Mouse (Mus musculus) kidney, postnatal 0 days (tissue): ENCODE results near the gene Enho. TPM values are rescaled to one million over a fixed set of nuclear protein-coding genes. Genes with fewer than 3 reads are reported as not detected.

ENCODE experiments used
- ATAC-seq: fragments of 200-750 bp; cut with Nextera tagmentation; replicated peaks from 2 replicates; pipeline ENCODE4 v1.8.0; 2017; ENCODE audit warnings: low read depth, moderate number of reproducible peaks, moderate TSS enrichment, moderate library complexity; ENCODE audit not compliant: low FRiP score
- DNase-seq: peaks from one replicate; pipeline ENCODE4 v3.0.0-alpha.2; 2016; ENCODE audit warnings: low spot score
- H3K27ac ChIP-seq: fragments of 300-500 bp; sonication (generic); 2 replicates; pipeline ENCODE4 v1.5.1; 2014; ENCODE audit warnings: mild to moderate bottlenecking
- H3K27me3 ChIP-seq: fragments of 300-500 bp; sonication (generic); 2 replicates; pipeline ENCODE4 v1.6.1; 2014; ENCODE audit warnings: low read length, mixed read lengths; ENCODE audit not compliant: insufficient read depth
- H3K36me3 ChIP-seq: fragments of 300-500 bp; sonication (generic); 2 replicates; pipeline ENCODE4 v1.6.1; 2014; ENCODE audit warnings: low read length, mixed read lengths; ENCODE audit not compliant: insufficient read depth
- H3K4me1 ChIP-seq: fragments of 300-500 bp; sonication (generic); replicated peaks from 2 replicates; pipeline ENCODE4 v1.6.1; 2014; ENCODE audit warnings: antibody characterized with exemption, low read length, mixed read lengths; ENCODE audit not compliant: insufficient read depth
- H3K4me2 ChIP-seq: fragments of 300-500 bp; sonication (generic); 2 replicates; pipeline ENCODE4 v1.6.1; 2014; ENCODE audit warnings: mild to moderate bottlenecking, low read length, moderate library complexity, mixed read lengths
- H3K4me3 ChIP-seq: fragments of 300-500 bp; sonication (generic); replicated peaks from 2 replicates; pipeline ENCODE4 v1.5.1; 2014; ENCODE audit warnings: low read depth, low read length
- H3K9ac ChIP-seq: fragments of 300-500 bp; sonication (generic); 2 replicates; pipeline ENCODE4 v1.6.1; 2014; ENCODE audit warnings: low read depth, low read length
- H3K9me3 ChIP-seq: fragments of 300-500 bp; sonication (generic); replicated peaks from 2 replicates; pipeline ENCODE4 v1.6.1; 2016; ENCODE audit warnings: low read length, inconsistent platforms, mixed read lengths
- CTCF ChIP-seq: IDR thresholded peaks from 2 replicates; pipeline ENCODE4 v1.5.1; 2016; ENCODE audit warnings: antibody characterized with exemption, low read depth, mild to moderate bottlenecking, moderate library complexity
- WGBS: fragments of 180-500 bp; shearing (Covaris S2); extraction: QIAGEN DNeasy Blood & Tissue Kit; methylation state at CpG from one replicate; pipeline ENCODE4 v1.1.7; 2014; 5-methylcytosine and 5-hydroxymethylcytosine counted together
- polyA plus RNA-seq: library from polyadenylated mRNA; unstranded; fragments of >200 nt; fragmentation: Nextera tagmentation; extraction: Ambion mirVana; gene quantifications from 2 replicates; pipeline ENCODE4 v1.2.1, GENCODE M21; 2015

The Enho gene
- polyA plus RNA-seq, 1 experiment from 2014 or later: 23.9 TPM

- H3K4me3 ChIP-seq: no peak overlapping the region
- no peak overlapping the region for H3K9ac ChIP-seq
- no peak overlapping the region for H3K27ac ChIP-seq
- H3K4me1 ChIP-seq: no peaks in the 10 kb centered on the region
- ATAC-seq (no peak), DNase-seq (no peak)
- TF ChIP-seq CTCF: no peak
- no peaks in the 10 kb centered on the region for H3K36me3 ChIP-seq
- WGBS: 70% methylated on average over 7 of the region's 7 CpGs
- H3K27me3 ChIP-seq: no peaks in the 10 kb centered on the region
- H3K9me3 ChIP-seq: no peaks in the 10 kb centered on the region
- H3K4me2 ChIP-seq: no peak overlapping the region
These were observed 8.5 kb upstream of the Enho start for GRCm38 (mm10) chr4:41648627-41649026.

GRCm38 (mm10) chr4:41648157-41648556, 8.0 kb upstream of the Enho start:
- WGBS: 57% methylated on average over 4 of the region's 4 CpGs
- no peaks in the 10 kb centered on the region for H3K4me1 ChIP-seq
- no peaks in the 10 kb centered on the region for H3K27me3 ChIP-seq
- TF ChIP-seq CTCF: no peak
- H3K27ac ChIP-seq: no peak overlapping the region
- no peak overlapping the region for H3K4me3 ChIP-seq
- no peaks in the 10 kb centered on the region for H3K36me3 ChIP-seq
- no peak overlapping the region for H3K9ac ChIP-seq
- DNase-seq (no peak), ATAC-seq (no peak; the same call in 1 of the 2 replicates)
- no peak overlapping the region for H3K4me2 ChIP-seq
- H3K9me3 ChIP-seq: no peaks in the 10 kb centered on the region

- WGBS: 15% methylated on average over 5 of the region's 5 CpGs
These were observed 5.4 kb upstream of the Enho start for GRCm38 (mm10) chr4:41645488-41645887.

GRCm38 (mm10) chr4:41641199-41641822, 1.2 kb upstream of the Enho start:
- no peak overlapping the region for H3K9ac ChIP-seq
- 79% methylated on average over 6 of the region's 6 CpGs for WGBS

More at GRCm38 (mm10) chr4:41645488-41645887, 5.4 kb upstream of the Enho start:
- peak; percentile 75 for DNase-seq
- no peak overlapping the region for H3K4me2 ChIP-seq
- no peak overlapping the region for H3K4me3 ChIP-seq
- no peaks in the 10 kb centered on the region for H3K9me3 ChIP-seq
- no peak overlapping the region for H3K9ac ChIP-seq
- peak; percentile 60; the same call in 1 of the 2 replicates for ATAC-seq
- peak; percentile 57; the same call in 1 of the 2 replicates for TF ChIP-seq CTCF
- H3K36me3 ChIP-seq: no peaks in the 10 kb centered on the region
- no peak overlapping the region for H3K27ac ChIP-seq
- no peaks in the 10 kb centered on the region for H3K4me1 ChIP-seq
- H3K27me3 ChIP-seq: no peaks in the 10 kb centered on the region

GRCm38 (mm10) chr4:41639214-41639841, 796 bp downstream of the Enho start:
- Histone ChIP-seq H3K27me3 (no peaks in the 10 kb centered on the region), H3K36me3 (no peaks in the 10 kb centered on the region), H3K4me3 (peak overlapping the region; percentile 61), H3K4me2 (peak overlapping the region; percentile 88), H3K9ac (peak overlapping the region; percentile 76), H3K4me1 (peaks cover 12% of the 10 kb centered on the region; the same call in 1 of the 2 replicates), H3K27ac (0 out of 2 replicates have a peak overlapping the region, but pooled peaks have one; percentile 71), H3K9me3 (no peaks in the 10 kb centered on the region)
- no peak for TF ChIP-seq CTCF
- ATAC-seq: no peak
- no peak for DNase-seq
- 16% methylated on average over 10 of the region's 10 CpGs for WGBS

More at GRCm38 (mm10) chr4:41641199-41641822, 1.2 kb upstream of the Enho start:
- Histone ChIP-seq H3K4me2 (no peak overlapping the region), H3K36me3 (no peaks in the 10 kb centered on the region), H3K4me3 (no peak overlapping the region), H3K27me3 (no peaks in the 10 kb centered on the region), H3K27ac (no peak overlapping the region), H3K9me3 (no peaks in the 10 kb centered on the region), H3K4me1 (peaks cover 4% of the 10 kb centered on the region; the same call in 1 of the 2 replicates)
- DNase-seq: no peak
- TF ChIP-seq CTCF: no peak
- ATAC-seq: no peak

GRCm38 (mm10) chr4:41638828-41639213, 1.3 kb downstream of the Enho start:
- DNase-seq (no peak), ATAC-seq (no peak)
- TF ChIP-seq CTCF: no peak
- Histone ChIP-seq H3K9me3 (no peaks in the 10 kb centered on the region), H3K27ac (no peak overlapping the region), H3K4me1 (peaks cover 12% of the 10 kb centered on the region; the same call in 1 of the 2 replicates), H3K36me3 (no peaks in the 10 kb centered on the region), H3K9ac (no peak overlapping the region), H3K27me3 (no peaks in the 10 kb centered on the region), H3K4me3 (no peak overlapping the region), H3K4me2 (0 out of 2 replicates have a peak overlapping the region, but pooled peaks have one; percentile 88)
- WGBS: 78% methylated on average over 6 of the region's 6 CpGs
